Mouse (Mus musculus) embryo, embryonic 10.5 days (tissue): ENCODE results near the gene Dmd.

ENCODE experiments used
- DNase-seq: peaks from one replicate; pipeline ENCODE4 v3.0.0-alpha.2; 2015; ENCODE audit warnings: low spot score

The Dmd gene

DNA sequence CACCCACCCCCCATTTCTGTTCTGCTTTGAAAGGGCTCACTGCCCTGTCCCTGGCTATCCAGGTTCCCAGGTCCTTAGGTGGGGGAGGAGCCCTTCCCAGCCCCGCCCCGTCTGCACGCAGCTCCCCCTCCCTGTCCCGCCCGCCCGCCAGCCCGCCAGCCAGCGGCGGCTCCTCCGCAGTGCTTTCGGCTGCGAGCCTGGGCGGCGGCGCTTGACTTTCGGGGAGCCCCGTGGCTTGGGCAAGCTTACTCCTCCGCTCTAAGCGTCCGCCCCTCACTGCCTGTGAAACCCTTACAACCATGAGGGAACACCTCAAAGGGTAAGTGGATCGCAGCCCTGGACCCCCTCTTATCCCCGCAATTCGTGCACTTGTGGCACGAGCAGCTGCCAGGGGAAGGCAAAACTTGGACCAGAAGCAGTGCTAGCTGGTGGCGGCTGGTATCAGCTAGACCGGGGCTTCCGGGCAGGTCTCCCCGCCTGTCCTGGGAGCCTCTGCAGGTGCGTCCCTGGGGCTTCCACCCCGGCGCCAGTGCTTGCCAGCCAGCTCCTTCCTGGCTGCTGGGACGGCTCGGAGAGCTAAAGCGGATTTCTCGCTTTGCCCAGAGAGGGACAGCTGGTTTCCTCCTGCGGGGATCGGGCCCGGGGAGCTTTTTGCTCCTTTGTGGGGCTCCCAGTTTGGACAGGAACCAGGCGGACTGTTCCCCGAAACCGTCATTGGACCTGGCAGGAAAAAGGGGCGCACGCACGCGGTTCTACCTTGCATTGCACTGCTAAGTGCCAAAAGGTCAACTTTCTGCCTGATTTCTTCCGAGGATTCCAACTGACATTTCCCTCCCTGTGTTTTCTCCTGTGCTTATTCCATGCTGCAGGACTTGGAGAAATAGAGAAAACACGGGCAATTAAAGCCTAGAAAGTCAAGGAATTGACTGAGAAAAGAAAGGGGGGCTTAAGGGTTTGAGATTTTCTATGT lies 2099.8 kb downstream of the Dmd start:
- DNase-seq = peak; percentile 52

DNA sequence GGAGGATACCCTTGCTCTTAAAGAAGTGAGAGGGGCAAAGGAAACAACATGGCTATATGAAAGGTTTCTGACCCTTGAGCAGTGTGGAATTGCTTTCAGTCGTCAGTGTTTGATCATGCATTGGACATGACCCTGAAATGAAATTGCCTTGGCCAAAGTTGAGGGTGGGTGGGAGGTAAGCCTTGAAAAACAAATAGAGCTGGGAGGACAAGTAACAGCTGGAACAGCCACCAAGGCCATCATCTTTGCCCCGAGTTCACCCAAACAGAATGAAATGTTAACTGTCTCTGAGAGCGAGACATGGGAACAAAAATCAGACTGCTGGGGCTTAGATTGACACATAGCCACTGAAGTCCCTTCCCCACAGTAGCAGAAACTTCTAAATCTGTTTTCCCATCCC lies 2100.9 kb downstream of the Dmd start:
- DNase-seq = peak; percentile 5

DNA sequence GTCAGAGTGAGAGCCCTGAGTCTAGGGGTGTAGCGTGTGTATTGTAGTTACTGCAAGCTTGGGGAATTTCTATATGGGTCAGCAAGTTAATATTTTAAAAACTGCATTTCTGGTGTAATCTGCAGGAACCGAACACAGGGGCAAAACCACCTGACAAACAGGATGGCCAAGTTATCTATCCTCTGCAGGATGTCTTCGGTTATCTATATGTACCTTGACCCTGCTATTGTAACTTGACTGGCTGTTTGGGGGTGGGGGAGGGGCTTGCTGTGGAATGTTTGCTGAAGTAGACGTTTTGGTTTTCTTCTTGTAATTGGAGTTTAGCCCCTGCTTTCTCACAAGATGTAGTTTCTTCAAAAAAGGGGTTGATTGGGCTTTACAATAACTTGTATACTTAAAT lies 2124.9 kb downstream of the Dmd start:
- no peak for DNase-seq

DNA sequence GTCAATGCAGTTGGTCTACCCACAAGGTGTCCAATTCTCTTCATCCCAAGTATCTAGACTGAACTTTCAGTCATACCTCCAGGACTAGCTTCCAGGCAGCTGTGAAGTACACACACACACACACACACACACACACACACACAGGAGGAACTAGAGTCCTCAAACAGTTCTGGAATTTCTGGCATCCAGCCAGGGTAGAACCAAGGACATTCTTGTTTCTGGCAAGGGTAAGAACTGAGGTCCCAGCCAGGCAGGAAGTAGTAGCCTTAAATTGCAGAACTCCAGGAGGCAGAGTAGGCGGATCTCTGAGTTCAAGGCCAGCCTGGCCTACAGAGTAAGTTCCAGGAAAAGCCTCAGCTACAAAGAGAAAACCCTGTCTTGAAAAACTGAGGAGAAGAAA lies 2128.2 kb downstream of the Dmd start:
- no peak for DNase-seq

DNA sequence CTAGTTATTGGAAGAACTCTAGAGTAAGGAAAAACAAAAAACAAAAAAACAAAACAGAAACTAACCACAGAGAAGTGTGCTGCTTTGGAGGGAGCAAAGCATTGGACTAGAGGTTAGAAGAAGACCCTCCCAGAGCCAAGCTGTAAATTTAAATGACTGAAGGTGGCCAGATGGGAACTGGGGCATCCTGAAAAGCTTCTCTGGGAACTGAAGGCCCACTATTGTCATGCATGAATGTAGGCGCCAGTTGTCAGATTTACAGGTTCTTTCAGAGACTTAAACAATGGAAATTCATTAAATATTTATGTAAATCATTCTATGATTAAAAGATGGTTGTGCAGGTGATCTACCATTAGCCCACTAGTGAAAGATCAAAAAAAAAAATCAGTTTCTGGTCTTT lies 2128.9 kb downstream of the Dmd start:
- peak; percentile 4 for DNase-seq

DNA sequence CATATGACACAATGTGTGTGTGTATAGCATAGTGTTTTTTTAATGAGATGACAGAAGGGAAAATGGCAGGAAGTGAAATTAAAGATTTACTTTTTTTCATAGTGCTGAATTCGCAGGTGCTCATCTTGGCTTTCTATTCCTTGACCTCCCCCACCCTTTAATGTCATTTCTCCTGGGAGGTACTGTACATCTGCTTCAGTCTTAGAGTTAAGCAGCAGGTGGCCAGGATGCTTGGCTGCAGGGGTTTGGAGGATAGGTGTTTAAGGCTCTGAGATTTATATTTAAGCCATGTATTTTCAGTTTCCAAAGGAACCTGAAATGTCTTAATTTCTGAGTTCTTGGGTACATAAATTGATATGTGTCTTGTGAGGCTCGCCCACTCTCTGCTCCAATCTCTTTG lies 2130.5 kb downstream of the Dmd start:
- no peak for DNase-seq

DNA sequence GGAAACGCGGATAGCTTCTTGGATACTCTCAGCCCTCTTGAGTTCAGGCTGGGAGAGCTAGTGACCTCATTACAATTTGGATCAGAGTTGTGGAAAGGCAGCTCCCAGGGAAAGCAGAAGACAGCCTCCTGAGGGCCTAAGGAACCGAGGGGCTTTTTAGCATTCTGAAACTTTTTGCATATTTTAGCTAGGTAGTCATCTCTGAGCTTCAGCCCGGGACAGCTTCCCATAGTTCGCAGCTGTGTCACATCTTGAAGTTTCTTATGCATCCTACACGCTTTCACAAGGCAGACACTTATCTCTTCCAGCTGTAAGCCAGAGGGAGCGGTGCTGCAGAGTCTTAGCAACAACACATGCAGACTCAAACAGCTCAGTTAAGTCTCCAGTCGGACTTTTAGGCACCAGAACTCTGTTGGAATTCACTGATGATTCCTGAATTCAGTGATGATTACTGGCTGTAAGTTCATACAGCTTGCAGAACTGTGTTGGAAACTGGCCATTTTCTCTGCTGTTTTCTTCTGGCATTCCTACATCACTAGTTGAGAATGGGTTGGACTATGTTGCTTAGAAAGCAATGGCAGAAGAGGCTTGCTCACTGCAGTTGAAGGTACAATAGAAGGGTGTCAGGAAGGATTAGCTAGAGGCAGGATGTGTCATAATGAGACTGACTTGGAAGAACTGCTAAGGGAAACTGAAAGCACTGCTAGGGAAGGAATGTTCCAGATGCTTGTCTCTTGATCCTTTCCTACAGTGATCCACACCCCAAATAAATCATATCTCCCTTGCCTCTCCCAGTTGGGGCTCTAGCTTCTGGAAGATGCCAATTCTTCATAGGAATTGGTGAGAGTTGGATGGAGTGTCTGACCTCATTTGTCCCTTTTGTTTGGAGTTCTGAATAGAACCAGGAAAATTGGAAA lies 2135.8 kb downstream of the Dmd start:
- peak; percentile 2 for DNase-seq

DNA sequence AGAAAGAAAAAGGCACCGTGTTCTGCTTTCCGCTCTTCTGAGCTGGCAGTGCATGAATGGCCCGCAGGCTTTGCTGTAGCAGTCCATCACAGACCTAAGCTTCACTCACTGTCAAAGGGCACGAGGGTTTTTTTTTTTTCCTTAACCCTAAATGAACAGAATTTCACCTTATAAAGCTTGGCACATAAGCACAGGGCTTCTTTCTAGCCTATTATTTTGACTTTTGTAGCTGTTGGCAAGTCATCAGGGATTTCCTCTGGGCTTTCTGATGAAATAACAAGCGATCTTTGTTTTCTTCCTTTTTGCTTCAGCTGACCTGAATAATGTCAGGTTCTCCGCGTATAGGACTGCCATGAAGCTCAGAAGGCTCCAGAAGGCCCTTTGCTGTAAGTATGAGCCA lies 2140.8 kb downstream of the Dmd start:
- no peak for DNase-seq

DNA sequence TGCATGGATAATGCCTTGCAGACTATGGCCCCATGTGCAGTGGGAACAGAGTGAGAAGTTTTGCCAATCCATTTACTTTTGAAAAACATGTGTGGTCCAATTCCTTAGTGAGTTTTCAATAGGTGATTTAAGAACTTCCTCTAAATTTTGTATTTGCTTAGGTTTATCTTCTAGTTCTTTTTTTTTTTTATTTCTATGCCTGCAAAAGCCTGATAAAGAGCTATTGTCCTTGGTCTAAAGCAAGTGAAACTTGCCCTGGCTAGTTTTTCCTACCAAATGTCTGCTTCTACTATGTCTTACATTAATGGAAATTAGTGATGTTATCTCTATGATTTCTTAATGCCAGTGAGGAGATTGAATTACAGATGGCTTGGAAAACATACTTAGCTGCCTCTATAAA lies 2144.7 kb downstream of the Dmd start:
- DNase-seq = no peak

DNA sequence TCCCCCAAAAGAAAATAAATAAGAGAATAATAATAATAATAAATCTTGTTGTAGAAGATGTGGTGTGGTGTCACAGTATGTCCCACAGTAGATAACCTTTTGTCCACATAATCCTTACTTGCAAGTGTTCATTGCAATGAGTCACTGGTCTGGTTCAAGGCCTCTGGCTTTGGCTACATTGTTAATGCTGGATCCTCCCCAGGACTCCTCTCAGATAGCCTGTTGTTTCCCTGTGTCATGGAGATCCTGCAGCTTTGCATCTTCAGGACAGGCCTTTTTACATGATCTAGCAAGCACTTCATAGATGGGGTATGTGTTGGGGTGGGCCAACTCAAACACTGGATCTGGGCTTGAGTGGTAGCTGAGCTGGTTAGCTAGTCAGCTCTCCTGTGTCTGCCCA lies 2150.0 kb downstream of the Dmd start:
- no peak for DNase-seq

DNA sequence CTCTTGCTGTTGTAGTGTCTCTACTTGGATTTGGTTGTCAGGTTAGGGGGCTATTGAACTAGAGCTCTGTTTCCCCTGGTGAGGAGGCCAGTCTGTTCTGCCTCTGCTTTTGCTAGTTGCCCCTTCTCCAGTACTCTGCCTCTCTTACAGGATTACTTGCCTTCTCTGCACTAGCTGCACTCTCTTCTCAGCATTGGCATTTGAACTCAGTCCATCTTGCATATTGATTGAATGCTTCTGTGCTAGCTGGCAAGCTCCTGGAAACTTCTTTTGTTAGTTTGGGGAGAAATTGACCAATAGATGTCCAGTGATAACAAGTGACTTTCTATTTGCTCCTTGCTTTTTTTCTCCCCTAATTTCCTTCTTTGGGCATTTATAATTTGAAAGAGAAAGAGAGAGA lies 2163.7 kb downstream of the Dmd start:
- no peak for DNase-seq

DNA sequence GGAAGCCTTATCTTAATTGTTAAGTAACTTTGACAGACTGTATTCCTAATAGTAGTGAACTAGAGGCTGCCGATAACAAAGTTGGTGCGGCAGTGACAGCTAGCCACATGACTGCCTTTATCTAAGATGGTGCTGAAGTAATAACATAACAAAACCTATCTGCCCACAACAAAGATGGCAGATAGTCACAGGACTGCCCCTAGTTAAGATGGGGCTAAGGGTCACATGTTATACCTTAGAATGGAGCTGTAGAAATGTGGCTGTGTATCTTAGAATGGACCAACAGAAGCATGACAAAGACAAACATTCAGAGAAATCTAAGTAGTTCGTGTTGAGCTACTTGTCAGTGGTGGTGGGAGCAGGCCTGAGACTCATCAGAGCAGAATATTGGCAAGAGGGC lies 2184.0 kb downstream of the Dmd start:
- no peak for DNase-seq

DNA sequence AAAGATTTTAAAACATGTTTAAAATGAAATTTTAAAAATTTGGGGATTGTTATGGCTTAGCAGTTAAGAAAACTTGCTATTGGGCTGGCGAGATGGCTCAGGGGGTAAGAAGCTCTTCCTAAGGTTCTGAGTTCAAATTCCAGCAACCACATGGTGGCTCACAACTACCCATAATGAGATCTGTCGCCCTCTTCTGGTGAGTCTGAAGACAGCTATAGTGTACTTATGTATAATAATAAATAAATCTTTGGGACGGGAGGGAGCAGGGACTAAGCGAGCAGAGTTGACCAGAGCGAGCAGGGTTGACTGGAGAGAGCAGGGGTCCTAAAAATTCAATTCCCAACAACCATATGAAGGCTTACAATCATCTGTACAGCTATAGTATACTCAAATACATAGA lies 2188.6 kb downstream of the Dmd start:
- no peak for DNase-seq

DNA sequence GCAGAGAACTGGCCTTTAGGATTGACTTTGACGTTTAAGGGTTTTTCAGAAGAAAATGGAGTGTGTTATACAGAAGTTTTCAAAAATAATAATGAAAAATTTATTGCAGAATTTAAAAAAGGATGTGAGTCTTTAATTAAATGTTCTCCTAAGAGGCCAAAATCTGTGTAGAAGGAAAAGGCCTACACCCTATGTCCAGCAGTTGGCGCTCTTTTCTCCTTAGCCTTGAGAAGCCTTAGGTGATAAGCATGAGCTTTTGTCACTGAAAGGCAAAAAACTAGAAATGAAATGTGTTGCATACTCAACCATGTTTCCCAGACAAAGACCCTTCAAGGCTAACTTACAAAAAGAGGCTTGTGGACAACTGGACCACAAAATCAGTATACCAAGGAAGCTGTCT lies 2222.6 kb downstream of the Dmd start:
- no peak for DNase-seq

DNA sequence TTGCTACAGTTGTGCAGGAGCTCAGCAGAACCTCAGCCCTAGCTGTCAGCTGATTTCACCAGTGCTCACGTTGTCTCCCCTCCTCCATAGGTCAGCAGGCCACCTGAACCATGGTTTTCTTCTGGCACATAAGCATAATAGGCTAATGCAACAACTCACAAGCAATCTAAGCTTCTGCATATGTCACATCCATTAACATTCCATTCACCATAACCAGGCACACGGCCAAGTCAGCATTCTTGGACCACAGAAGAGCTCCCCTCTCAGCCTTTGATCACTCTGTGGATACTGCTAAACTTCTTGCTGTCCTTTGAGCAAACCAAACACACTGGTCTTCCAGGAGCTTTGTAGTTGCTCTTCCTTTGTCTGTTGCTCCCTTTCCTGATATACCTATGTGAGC lies 2238.9 kb downstream of the Dmd start:
- DNase-seq = no peak

DNA sequence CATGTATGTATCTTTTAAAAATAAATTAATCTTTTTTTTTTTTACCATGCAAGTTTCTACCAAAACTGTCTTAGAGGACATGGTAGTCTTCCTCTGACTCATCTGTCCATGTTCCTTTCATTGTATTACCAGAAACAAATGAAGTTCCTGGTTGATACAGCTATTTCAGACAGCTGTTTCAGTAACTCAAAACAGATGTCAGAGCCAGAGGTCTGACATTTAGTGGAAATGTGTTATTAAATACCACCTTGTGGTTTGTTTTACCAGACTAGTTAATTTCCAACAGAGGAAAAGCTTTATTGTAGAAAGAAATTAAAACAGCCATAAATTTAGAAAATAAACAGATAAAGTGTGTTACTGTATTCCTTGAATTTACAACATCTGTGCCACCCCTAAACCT lies 2245.2 kb downstream of the Dmd start:
- peak; percentile 19 for DNase-seq

DNA sequence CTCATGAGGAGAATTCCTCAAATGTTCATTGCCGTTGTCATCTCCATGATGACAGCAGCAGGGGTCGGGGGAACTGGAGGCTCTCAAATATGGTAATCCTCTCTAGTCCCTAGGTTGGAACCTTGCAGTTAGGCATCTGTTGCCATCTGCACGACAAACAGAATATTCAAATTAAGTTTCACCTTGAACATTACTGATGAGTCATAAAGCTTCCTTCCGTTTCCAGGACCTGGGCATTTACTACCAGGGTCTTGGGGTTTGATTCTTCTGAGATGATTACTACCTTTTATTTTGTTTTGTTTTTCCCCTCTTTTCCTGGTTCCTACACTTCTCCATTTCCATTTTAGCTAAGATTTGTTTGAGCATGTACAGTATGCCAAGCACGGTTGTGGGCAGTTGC lies 2249.0 kb downstream of the Dmd start:
- no peak for DNase-seq

DNA sequence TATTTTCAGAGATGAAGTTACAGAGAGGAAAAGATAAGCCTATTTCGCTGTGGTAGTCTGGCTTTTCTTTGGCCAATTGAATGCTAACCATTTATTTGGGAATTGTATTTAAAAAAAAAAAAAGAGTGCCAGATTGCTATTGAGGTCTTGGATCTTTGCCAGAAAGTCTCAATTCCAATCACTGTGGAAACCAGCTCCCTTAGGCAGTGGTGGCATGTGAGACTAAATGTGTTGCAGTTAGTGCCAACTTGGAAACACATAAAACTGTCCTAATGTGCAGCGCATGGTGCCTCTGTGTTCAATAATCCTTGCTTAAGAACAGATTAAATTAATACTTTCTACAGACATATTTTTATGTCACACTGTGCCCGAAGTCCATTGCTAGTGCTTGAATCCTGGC lies 2250.7 kb downstream of the Dmd start:
- no peak for DNase-seq

DNA sequence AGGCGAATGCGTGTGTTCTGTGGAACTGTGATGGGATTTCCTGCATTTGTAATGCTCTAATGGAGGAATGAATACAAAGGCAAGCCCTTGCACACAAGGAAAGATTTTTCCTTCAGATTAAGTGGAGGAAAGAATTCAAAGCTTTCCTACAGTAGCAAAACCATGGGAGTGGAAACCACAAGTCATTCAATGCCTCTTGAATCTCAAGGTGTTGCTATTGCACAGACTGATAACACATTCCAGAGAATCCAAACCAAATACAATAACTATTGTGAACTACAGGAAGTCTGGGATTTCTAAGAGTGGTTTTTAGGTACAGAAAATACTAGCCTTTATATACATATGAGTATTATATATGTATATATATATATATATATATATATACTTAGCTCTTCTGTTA lies 2258.3 kb downstream of the Dmd start:
- no peak for DNase-seq

DNA sequence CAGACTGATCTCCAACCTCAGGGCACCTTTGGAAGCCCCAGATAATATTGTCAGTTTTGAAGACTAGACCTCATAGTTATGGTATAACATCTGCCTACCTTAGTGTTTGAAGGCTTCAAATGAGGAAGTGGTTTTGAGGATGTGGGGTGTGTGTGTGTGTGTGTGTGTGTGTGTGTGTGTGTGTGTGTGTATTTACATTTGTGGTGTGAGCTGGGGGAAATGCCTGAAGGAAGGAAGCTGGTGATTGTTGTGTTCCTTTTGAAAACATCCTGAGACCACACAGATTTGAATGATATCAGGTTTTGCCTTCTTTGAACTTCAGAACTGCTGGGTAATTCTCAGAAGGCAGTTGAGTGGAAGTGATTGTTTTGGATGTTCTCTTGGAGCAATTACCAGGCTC lies 2278.2 kb downstream of the Dmd start:
- DNase-seq = no peak

DNA sequence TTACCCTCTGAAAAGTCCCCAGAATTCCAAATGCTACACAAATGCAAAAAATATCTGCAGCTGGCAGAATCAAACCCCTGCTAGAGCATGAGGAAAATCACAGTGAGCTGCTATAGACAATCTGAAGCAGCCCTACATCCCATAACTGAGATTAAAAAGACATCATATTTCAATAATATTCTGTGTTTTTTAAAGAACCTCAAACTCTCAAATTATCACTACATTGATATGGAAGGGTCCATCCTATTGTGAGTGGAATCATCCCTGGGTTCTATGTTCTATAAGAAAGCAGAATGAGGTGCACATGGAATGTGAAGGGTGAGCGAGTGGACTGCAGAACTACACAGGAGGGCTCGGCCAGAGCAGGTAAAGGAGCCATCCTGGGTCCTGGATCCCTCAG lies 2300.7 kb downstream of the Dmd start, which contains the start of gene Fthl17a:
Gene Fthl17a (plus strand): TSS at position 301 of the 400 bp plus-strand sequence.
- DNase-seq = no peak
